ENCODE assay signal across 24 mouse cellular contexts in genomic region chr2:15931924-15932323, GRCm38 (mm10).
"Had no signal": no experiment of that assay in that cellular context is flagged by ENCODE, and none has a peak within 500 bp of the region (broad histone marks: within the 10 kb centered on the region; RNA-seq: fewer than 3 reads in every experiment).

No protein-coding gene starts in this region.

- H3K27ac ChIP-seq: heart, adult 2 months; heart, embryonic 13.5 days; heart, embryonic 15.5 days; hindbrain, embryonic 14.5 days; kidney, embryonic 15.5 days; kidney, postnatal 0 days; limb, embryonic 13.5 days; limb, embryonic 15.5 days; liver, embryonic 12.5 days; liver, embryonic 14.5 days had no signal

- H3K9ac ChIP-seq: heart, embryonic 13.5 days; heart, embryonic 15.5 days; hindbrain, embryonic 14.5 days; kidney, embryonic 15.5 days; limb, embryonic 13.5 days; limb, embryonic 15.5 days; liver, embryonic 12.5 days; liver, embryonic 14.5 days had no signal

- H3K4me3 ChIP-seq: heart, adult 2 months; heart, embryonic 13.5 days; heart, embryonic 15.5 days; kidney, embryonic 15.5 days; limb, embryonic 13.5 days; limb, embryonic 15.5 days; liver, embryonic 12.5 days had no signal

- ATAC-seq: hindbrain, embryonic 16.5 days; inflammation-experienced regulatory T-cells, adult 6 months; intestine, embryonic 16.5 days; liver, embryonic 12.5 days had no signal

- H3K27me3 ChIP-seq: heart, embryonic 13.5 days; heart, embryonic 15.5 days; kidney, embryonic 15.5 days; limb, embryonic 13.5 days; limb, embryonic 15.5 days; liver, embryonic 12.5 days had no signal

- H3K4me1 ChIP-seq: heart, embryonic 13.5 days; heart, embryonic 15.5 days; kidney, embryonic 15.5 days; limb, embryonic 13.5 days; limb, embryonic 15.5 days; liver, embryonic 12.5 days had no signal

- H3K4me2 ChIP-seq: heart, embryonic 11.5 days; heart, embryonic 13.5 days; heart, embryonic 15.5 days; hindbrain, embryonic 14.5 days; kidney, embryonic 15.5 days; limb, embryonic 13.5 days; limb, embryonic 15.5 days; liver, embryonic 12.5 days had no signal

- H3K36me3 ChIP-seq: heart, embryonic 13.5 days; heart, embryonic 15.5 days; kidney, embryonic 15.5 days; limb, embryonic 13.5 days; limb, embryonic 15.5 days; liver, embryonic 12.5 days had no signal

- DNase-seq: gastrocnemius, postnatal 14 days; gastrocnemius, postnatal 36 days; heart, adult 11 months; heart, adult 2 months; heart, postnatal 14 days; heart, postnatal 36 days; kidney, adult 11 months; kidney, postnatal 14 days; kidney, postnatal 36 days; layer of hippocampus, adult 9-11 months; layer of hippocampus, postnatal 36 days had no signal

- H3K9me3 ChIP-seq: heart, embryonic 13.5 days; heart, embryonic 15.5 days; kidney, embryonic 15.5 days; limb, embryonic 13.5 days; limb, embryonic 15.5 days; liver, embryonic 12.5 days had no signal
